Mouse (Mus musculus) mouse embryonic stem cell (cell line): ENCODE results near the gene Cdh22.

ENCODE experiments used
- in situ Hi-C, 2 experiments: fragments of 300-500 bp; cut with MboI; formaldehyde crosslinking; loops; 1 replicate in 1 of 2; 3 replicates in 1 of 2; pipeline ENCODE4 v1.14.3; 2019 to 2020; ENCODE audit warnings: low sequenced_read_pairs in 2 of 2, low pct_unique_long_range_greater_than_20kb in 1 of 2, mixed read lengths in 1 of 2; ENCODE audit not compliant: unreplicated experiment in 1 of 2

Gene Cdh22

GRCm38 (mm10) chr2:165182085-165182976, 52.3 kb downstream of the Cdh22 start:
- in situ Hi-C loops = no loop called here

GRCm38 (mm10) chr2:165179231-165179630, 55.4 kb downstream of the Cdh22 start:
- in situ Hi-C loops = no loop called here

GRCm38 (mm10) chr2:165176965-165177364, 57.7 kb downstream of the Cdh22 start:
- in situ Hi-C loops = no loop called here

GRCm38 (mm10) chr2:165166664-165167435, 67.8 kb downstream of the Cdh22 start:
- in situ Hi-C loops = no loop called here

- in situ Hi-C loops = no loop called here
Observed at GRCm38 (mm10) chr2:165162221-165162620, 72.4 kb downstream of the Cdh22 start.

GRCm38 (mm10) chr2:165160466-165160865, 74.2 kb downstream of the Cdh22 start:
- in situ Hi-C loops = no loop called here

- in situ Hi-C loops = no loop called here
Observed at GRCm38 (mm10) chr2:165159055-165159688, 75.5 kb downstream of the Cdh22 start.

GRCm38 (mm10) chr2:165158317-165158716, 76.3 kb downstream of the Cdh22 start:
- in situ Hi-C loops = no loop called here

GRCm38 (mm10) chr2:165157900-165158299, 76.8 kb downstream of the Cdh22 start:
- in situ Hi-C loops = no loop called here

- in situ Hi-C loops = no loop called here
Observed at GRCm38 (mm10) chr2:165153006-165153405, 81.6 kb downstream of the Cdh22 start.

GRCm38 (mm10) chr2:165149741-165150140, 84.9 kb downstream of the Cdh22 start:
- in situ Hi-C loops = no loop called here

GRCm38 (mm10) chr2:165145821-165146220, 88.8 kb downstream of the Cdh22 start:
- in situ Hi-C loops = no loop called here

- in situ Hi-C loops = no loop called here
Observed at GRCm38 (mm10) chr2:165143487-165143886, 91.2 kb downstream of the Cdh22 start.

- in situ Hi-C loops = no loop called here
Observed at GRCm38 (mm10) chr2:165136049-165136448, 98.6 kb downstream of the Cdh22 start.

- in situ Hi-C loops = no loop called here
Observed at GRCm38 (mm10) chr2:165133566-165133965, 101.1 kb downstream of the Cdh22 start.

- in situ Hi-C loops = no loop called here
Observed at GRCm38 (mm10) chr2:165131428-165131827, 103.2 kb downstream of the Cdh22 start.

- in situ Hi-C loops = no loop called here
Observed at GRCm38 (mm10) chr2:165129189-165129588, 105.5 kb downstream of the Cdh22 start.

GRCm38 (mm10) chr2:165126896-165127562, 107.6 kb downstream of the Cdh22 start:
- in situ Hi-C loops = no loop called here
